Mouse (Mus musculus): ENCODE data around the gene Pkib. TPM values are rescaled to one million over a fixed set of nuclear protein-coding genes. Genes with fewer than 3 reads are reported as not detected.

Pkib gene
- polyA plus RNA-seq, 1 experiment from 2014 or later = 0.85 TPM

- WGBS = 80% methylated on average over 3 of the region's 3 CpGs
- H3K4me1 ChIP-seq = no peaks in the 10 kb centered on the region
- H3K4me3 ChIP-seq = no peak overlapping the region
- no peaks in the 10 kb centered on the region for H3K9me3 ChIP-seq
- DNase-seq (ENCODE audit: low spot score) = no peak
- H3K27me3 ChIP-seq (ENCODE audit: insufficient read depth, poor library complexity, severe bottlenecking) = no peaks in the 10 kb centered on the region
- H3K27ac ChIP-seq = no peak overlapping the region
- no peaks in the 10 kb centered on the region for H3K36me3 ChIP-seq
These were observed 28.7 kb downstream of the Pkib start for GRCm38 (mm10) chr10:57660505-57660904.

DNA sequence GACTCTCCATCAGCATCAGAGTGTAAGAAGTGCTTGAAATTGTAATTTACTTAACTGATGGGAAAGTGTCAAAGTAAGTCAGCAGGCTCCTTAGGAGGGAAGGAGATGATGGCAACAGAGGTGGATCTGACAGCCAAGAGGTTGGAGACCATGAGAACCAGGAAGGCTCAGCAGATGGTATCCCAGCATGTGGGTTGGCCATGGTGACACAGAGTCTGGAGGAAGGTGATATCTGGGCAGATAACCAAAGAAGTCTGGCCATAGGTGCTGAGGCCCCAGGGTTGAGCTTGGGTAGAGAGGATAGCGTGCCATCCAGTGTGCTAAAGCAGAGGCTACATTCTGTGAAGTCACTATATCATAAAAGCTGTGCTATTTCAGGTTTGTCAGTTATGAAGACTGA lies 32.0 kb downstream of the Pkib start:
- WGBS = 72% methylated on average over 1 of the region's 1 CpGs
- Histone ChIP-seq H3K4me3 (no peak overlapping the region), H3K27ac (no peak overlapping the region), H3K4me1 (no peaks in the 10 kb centered on the region), H3K36me3 (no peaks in the 10 kb centered on the region), H3K9me3 (no peaks in the 10 kb centered on the region), H3K27me3 (ENCODE audit: insufficient read depth, poor library complexity, severe bottlenecking) (no peaks in the 10 kb centered on the region)
- no peak for DNase-seq (ENCODE audit: low spot score)

DNA sequence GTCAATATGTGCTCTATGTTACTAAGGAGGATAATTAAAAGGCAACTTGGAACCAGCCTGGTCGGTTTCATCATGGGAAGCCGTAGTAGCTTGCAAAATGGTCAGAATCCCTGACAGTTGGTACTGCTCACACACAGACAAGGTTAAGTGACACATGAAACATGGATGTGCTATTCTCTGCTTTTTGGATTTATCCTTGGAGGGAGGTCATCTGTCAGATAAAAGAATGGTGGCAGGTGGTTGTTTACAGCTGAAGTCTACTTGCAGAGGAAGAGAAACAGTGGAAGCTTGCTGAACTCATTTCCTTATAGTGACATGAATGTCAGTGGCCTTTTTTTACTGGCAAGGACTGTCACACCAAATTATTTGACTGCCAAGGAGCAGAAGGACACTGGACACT lies 32.5 kb downstream of the Pkib start:
- Histone ChIP-seq H3K27me3 (ENCODE audit: insufficient read depth, poor library complexity, severe bottlenecking) (no peaks in the 10 kb centered on the region), H3K9me3 (no peaks in the 10 kb centered on the region), H3K4me1 (no peaks in the 10 kb centered on the region), H3K36me3 (no peaks in the 10 kb centered on the region), H3K27ac (no peak overlapping the region), H3K4me3 (no peak overlapping the region)
- 97% methylated on average over 2 of the region's 2 CpGs for WGBS
- DNase-seq (ENCODE audit: low spot score) = no peak

DNA sequence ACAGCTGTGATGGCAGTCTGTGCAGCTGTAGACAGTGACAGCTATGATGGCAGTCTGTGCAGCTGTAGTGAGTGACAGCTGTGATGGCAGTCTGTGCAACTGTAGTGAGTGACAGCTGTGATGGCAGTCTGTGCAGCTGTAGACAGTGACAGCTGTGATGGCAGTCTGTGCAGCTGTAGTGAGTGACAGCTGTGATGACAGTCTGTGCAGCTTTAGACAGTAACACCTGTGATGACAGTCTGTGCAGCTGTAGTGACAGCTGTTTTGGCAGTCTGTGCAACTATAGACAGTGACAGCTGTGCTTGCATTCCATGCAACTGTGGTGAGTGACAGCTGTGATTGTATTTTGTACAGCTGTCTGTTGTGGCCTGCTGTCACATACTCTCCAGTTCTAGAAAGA lies 44.0 kb downstream of the Pkib start:
- no peak for DNase-seq (ENCODE audit: low spot score)

DNA sequence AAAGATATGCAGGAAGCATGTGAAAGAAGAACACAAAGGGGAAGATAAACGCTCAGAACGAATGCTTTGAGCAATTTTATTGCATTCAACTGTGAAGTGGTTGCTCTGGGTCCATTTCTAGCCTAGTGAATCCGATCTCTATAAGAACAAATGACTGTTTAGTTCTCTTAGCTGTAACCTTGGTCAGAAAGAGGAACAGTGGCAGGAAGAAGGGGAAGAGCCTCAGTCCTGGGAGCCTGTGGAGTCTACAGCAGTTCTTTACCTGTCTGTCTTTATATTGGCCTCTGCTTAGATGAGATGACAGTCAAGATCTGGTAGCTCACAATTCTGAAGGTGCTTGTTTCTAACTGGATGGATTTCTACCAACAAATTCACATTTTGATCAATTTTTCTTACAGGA lies 56.2 kb downstream of the Pkib start:
- Histone ChIP-seq H3K9me3 (no peaks in the 10 kb centered on the region), H3K27ac (no peak overlapping the region), H3K27me3 (ENCODE audit: insufficient read depth, poor library complexity, severe bottlenecking) (no peaks in the 10 kb centered on the region), H3K36me3 (no peaks in the 10 kb centered on the region), H3K4me3 (no peak overlapping the region), H3K4me1 (no peaks in the 10 kb centered on the region)
- DNase-seq (ENCODE audit: low spot score) = no peak
- WGBS = 79% methylated on average over 3 of the region's 3 CpGs

More for the DNA sequence above, 44.0 kb downstream of the Pkib start:
- Histone ChIP-seq H3K36me3 (no peaks in the 10 kb centered on the region), H3K9me3 (peaks cover 2% of the 10 kb centered on the region; the same call in 1 of the 2 replicates), H3K4me1 (no peaks in the 10 kb centered on the region), H3K27ac (no peak overlapping the region), H3K4me3 (no peak overlapping the region), H3K27me3 (ENCODE audit: insufficient read depth, poor library complexity, severe bottlenecking) (no peaks in the 10 kb centered on the region)

DNA sequence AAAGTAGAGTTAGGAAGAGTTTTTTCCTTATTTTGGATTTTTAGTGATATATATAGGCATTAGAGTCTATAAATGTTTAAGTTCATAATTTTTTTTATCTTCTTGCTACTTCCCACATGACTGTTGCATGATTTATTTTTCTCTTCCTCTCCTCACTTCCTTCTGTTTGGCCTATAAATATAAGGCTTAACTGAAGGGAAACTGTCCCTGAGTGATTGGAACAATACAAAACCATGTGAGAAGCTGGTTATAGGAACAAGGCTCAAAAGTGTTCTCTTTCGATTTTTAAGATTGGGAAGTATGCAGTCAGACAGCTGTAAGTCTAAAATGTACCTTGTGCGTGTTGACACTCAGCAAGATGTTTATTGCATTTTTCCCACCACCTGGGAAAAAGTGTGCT lies 58.4 kb downstream of the Pkib start:
- H3K4me3 ChIP-seq = no peak overlapping the region
- DNase-seq (ENCODE audit: low spot score) = no peak
- H3K27ac ChIP-seq = no peak overlapping the region
- WGBS = 73% methylated on average over 2 of the region's 2 CpGs
- no peaks in the 10 kb centered on the region for H3K36me3 ChIP-seq
- H3K27me3 ChIP-seq (ENCODE audit: insufficient read depth, poor library complexity, severe bottlenecking) = no peaks in the 10 kb centered on the region
- H3K9me3 ChIP-seq = no peaks in the 10 kb centered on the region
- no peaks in the 10 kb centered on the region for H3K4me1 ChIP-seq

GRCm38 (mm10) chr10:57702246-57702645 lies 70.5 kb downstream of the Pkib start:
- Histone ChIP-seq H3K9me3 (no peaks in the 10 kb centered on the region), H3K4me3 (no peak overlapping the region), H3K27me3 (ENCODE audit: insufficient read depth, poor library complexity, severe bottlenecking) (no peaks in the 10 kb centered on the region), H3K36me3 (no peaks in the 10 kb centered on the region), H3K4me1 (no peaks in the 10 kb centered on the region), H3K27ac (no peak overlapping the region)
- WGBS = 78% methylated on average over 4 of the region's 4 CpGs
- no peak for DNase-seq (ENCODE audit: low spot score)

DNA sequence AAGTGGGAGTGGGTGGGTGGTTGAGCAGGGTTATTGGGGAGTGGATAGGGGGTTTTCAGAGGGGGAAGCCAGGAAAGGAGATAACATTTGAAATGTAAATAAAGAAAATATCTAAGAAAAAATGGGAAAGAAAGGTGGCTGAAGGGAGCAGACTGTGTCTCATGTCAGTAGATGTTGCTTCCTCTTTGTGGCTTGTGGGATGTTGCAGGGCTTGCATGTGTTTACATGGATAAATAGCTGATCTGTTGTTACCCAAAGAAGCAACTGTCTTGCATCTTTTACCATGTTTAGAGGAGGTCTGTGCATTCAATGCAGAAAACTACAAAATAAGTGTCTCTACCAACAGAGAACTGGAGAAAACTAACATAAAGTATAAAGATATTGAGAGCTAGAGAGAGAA lies 89.3 kb downstream of the Pkib start:
- no peaks in the 10 kb centered on the region for H3K27me3 ChIP-seq (ENCODE audit: insufficient read depth, poor library complexity, severe bottlenecking)
- no peak for DNase-seq (ENCODE audit: low spot score)
- H3K27ac ChIP-seq = no peak overlapping the region
- H3K36me3 ChIP-seq = no peaks in the 10 kb centered on the region
- H3K4me1 ChIP-seq = no peaks in the 10 kb centered on the region
- H3K9me3 ChIP-seq = no peaks in the 10 kb centered on the region
- no peak overlapping the region for H3K4me3 ChIP-seq

DNA sequence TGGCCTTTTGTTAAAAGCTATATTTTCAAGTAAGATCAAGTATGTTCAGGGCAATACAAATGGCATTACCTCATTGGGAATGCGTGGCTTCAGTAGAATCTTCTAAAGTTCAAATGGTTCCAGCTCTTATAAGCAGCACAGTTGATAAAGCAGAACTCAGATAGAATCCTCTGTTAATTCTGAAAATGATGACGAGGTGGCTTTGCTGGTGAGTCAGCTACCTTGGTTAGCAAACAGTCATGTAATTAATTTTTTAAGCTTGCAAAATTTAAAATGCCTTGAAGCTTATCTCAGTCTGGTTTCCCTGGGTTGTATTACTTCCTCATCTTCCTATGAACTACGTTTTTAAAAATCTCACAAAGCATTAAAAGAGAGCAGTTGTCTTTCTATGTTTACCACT lies 90.6 kb downstream of the Pkib start:
- no peak overlapping the region for H3K4me3 ChIP-seq
- no peaks in the 10 kb centered on the region for H3K9me3 ChIP-seq
- DNase-seq (ENCODE audit: low spot score) = no peak
- no peak overlapping the region for H3K27ac ChIP-seq
- H3K36me3 ChIP-seq = no peaks in the 10 kb centered on the region
- H3K4me1 ChIP-seq = no peaks in the 10 kb centered on the region
- 78% methylated on average over 3 of the region's 3 CpGs for WGBS
- H3K27me3 ChIP-seq (ENCODE audit: insufficient read depth, poor library complexity, severe bottlenecking) = no peaks in the 10 kb centered on the region

- Histone ChIP-seq H3K27me3 (ENCODE audit: insufficient read depth, poor library complexity, severe bottlenecking) (no peaks in the 10 kb centered on the region), H3K9me3 (no peaks in the 10 kb centered on the region), H3K27ac (no peak overlapping the region), H3K4me3 (no peak overlapping the region), H3K36me3 (no peaks in the 10 kb centered on the region), H3K4me1 (no peaks in the 10 kb centered on the region)
- 70% methylated on average over 8 of the region's 8 CpGs for WGBS
- no peak for DNase-seq (ENCODE audit: low spot score)
These were observed 95.9 kb downstream of the Pkib start for GRCm38 (mm10) chr10:57727666-57728065.

GRCm38 (mm10) chr10:57731672-57732071 lies 99.9 kb downstream of the Pkib start:
- WGBS = 87% methylated on average over 3 of the region's 3 CpGs
- no peaks in the 10 kb centered on the region for H3K36me3 ChIP-seq
- DNase-seq (ENCODE audit: low spot score) = no peak

DNA sequence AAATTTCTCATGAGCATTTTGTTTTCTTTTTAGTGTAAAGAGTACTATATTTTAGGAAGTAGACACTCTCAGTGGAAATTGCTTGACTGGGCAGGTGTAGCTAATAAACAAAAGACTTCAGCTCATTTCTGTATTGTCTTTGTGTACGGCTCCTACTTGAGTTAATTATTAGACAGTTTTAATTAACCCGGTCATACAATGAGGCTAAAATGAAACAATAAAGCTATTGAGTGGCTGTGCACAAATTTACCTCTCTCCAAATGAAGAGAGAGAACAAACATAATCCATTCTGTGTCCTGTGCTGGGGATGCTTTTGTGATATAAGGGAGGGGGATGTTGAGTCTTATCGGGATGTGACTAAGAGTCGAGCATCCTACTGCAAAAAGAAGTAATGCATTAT lies 109.0 kb downstream of the Pkib start:
- no peaks in the 10 kb centered on the region for H3K4me1 ChIP-seq
- H3K4me3 ChIP-seq = no peak overlapping the region
- DNase-seq (ENCODE audit: low spot score) = no peak
- no peaks in the 10 kb centered on the region for H3K9me3 ChIP-seq
- H3K27ac ChIP-seq = no peak overlapping the region
- H3K36me3 ChIP-seq = no peaks in the 10 kb centered on the region
- H3K27me3 ChIP-seq (ENCODE audit: insufficient read depth, poor library complexity, severe bottlenecking) = no peaks in the 10 kb centered on the region
- WGBS = 71% methylated on average over 4 of the region's 4 CpGs

More at GRCm38 (mm10) chr10:57731672-57732071, 99.9 kb downstream of the Pkib start:
- no peaks in the 10 kb centered on the region for H3K27me3 ChIP-seq (ENCODE audit: insufficient read depth, poor library complexity, severe bottlenecking)
- no peaks in the 10 kb centered on the region for H3K4me1 ChIP-seq
- no peak overlapping the region for H3K27ac ChIP-seq
- H3K9me3 ChIP-seq = no peaks in the 10 kb centered on the region
- no peak overlapping the region for H3K4me3 ChIP-seq

- H3K9me3 ChIP-seq = no peaks in the 10 kb centered on the region
- 44% methylated on average over 2 of the region's 2 CpGs for WGBS
- no peaks in the 10 kb centered on the region for H3K36me3 ChIP-seq
- H3K4me3 ChIP-seq = no peak overlapping the region
- no peak for DNase-seq (ENCODE audit: low spot score)
- H3K27me3 ChIP-seq (ENCODE audit: insufficient read depth, poor library complexity, severe bottlenecking) = no peaks in the 10 kb centered on the region
- H3K27ac ChIP-seq = no peak overlapping the region
- H3K4me1 ChIP-seq = no peaks in the 10 kb centered on the region
These were observed 109.6 kb downstream of the Pkib start for GRCm38 (mm10) chr10:57741351-57741750.

DNA sequence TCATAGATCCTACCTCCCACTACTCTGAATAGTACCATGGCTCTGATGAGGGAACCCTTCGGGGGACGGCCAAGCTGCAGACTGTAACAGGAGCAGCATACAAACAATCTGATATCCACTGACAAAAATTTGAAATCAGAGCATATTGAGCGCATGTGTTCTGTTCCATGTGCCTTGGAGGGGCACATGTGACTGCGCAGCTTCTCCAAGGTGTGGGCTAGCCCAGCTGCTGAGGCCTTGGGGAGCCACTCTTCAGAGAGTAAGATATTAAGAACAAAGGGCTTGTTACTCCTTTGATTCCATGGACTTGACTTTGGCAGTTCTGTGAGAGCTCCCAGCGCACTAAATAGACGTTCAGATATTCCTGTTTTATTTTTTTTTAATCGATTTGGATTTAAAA lies 111.3 kb downstream of the Pkib start:
- 67% methylated on average over 7 of the region's 7 CpGs for WGBS
- no peaks in the 10 kb centered on the region for H3K36me3 ChIP-seq
- no peak overlapping the region for H3K4me3 ChIP-seq
- H3K27ac ChIP-seq = no peak overlapping the region
- no peaks in the 10 kb centered on the region for H3K4me1 ChIP-seq
- H3K27me3 ChIP-seq (ENCODE audit: insufficient read depth, poor library complexity, severe bottlenecking) = no peaks in the 10 kb centered on the region
- DNase-seq (ENCODE audit: low spot score) = no peak
- no peaks in the 10 kb centered on the region for H3K9me3 ChIP-seq
